Mouse (Mus musculus) thymus, adult 18-20 months (tissue): ENCODE results near the gene Lcmt2.
"Not testable (repeated sequence)": the region's sequence is repeated elsewhere in the genome, so short reads cannot be mapped to it uniquely, and the experiment has no call there.

Experiments used
- DNase-seq, 2 experiments: peaks; one replicate each; pipeline ENCODE4 v3.0.0; 2022; ENCODE audit warnings: mixed read lengths in 2 of 2

Gene Lcmt2

DNA sequence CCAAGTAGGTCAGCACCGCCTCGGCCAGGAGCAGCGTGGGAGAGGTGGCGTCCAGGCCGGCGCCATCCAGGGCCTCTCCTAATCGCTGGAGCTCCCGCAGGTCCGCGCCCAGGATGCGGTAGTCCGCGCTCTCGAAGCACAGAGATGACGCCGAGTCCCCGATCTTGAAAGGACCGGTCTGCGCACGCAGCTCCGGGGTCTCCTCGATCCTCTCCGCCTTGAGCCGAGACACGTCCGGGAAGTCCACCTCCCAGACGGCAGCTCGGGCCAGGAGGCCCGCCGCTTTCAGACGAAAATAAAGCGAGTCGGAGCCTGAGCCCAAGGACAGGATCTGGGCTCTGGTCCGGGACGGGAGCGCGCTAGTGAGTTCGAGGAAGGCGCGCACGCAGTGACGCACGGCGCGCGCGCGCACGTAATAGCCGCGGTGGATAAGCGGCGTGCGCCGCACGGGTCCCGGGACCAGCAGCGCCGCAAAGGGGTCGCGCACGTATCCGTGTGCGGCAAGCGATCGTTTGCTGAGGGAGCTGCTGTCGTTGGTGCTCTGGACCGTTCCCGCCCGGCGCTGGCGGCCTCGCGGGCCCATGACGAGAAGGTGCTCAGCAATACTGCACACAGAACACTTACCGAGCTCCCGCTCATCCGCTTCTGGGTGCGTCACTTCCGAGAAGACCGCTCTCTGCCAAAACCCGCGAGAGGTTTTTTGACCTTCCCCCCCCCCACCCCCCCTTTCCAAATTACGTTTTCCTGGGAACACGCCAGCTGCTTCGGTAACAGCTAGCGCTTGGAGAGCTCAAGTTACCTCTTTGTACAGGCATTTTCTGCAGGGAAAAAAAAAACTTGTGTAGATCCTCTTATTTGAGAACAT, at the start of gene Lcmt2, which contains the start of gene Adal:
TSS of gene Lcmt2 (minus strand) at position 636 of the 865 bp plus-strand sequence.
TSS of gene Adal (plus strand) at position 411 of the 865 bp plus-strand sequence.
- peak; percentile 77 to 80 for DNase-seq

DNA sequence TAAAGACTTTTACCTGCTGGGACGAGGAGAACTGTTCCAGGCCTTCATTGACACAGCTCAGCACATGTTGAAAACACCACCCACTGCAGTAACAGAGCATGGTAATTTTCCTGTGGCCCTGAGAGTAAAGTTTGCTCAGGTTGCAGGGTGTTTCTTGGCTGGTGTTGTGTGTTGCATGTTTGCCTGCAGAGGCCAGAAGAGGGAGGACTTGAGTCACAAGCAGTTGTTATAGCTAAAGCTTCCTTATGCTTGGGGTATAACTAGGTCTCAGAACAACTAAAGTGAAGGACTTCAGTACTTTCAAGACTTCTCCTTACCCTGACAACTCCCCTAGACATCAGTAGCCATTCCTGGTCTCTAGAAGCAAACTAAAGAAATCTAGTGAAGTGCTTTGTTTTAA, 48.1 kb upstream of the Lcmt2 start:
- no peak for DNase-seq

DNA sequence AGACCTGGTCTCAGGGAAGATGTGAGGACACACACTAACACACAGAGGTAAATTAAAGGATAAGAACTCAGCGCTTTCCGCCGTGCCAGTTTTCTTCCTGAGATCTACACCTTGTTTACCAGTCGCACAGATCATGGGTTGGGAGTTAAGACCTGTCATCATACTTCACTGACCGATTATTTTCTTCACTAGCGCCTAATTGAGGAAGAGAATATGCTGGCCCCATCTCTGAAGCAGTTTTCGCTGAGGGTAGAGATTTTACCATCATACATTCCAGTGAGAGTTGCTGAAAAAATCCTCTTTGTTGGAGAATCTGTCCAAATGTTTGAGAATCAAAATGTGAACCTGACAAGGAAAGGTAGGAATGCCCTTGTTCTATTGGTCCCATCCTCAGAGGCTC, 43.7 kb upstream of the Lcmt2 start:
- no peak for DNase-seq

DNA sequence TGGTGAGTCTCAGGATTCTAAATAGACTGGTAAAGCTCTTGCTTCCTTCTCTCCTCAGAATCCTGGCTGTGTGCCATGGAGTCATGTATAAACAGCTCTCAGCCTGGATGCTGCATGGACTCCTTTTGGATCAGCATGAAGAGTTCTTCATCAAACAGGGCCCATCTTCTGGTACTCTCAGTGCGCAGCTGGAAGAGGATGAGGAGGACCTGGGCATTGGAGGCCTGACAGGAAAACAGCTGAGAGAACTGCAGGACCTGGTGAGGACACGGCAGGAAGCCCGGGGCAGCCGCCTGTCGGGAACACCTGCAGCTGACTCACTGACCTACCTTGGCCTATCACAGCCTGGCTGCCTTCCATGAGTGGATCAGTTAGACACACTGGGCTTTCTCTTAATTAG, 43.0 kb upstream of the Lcmt2 start:
- no peak for DNase-seq

DNA sequence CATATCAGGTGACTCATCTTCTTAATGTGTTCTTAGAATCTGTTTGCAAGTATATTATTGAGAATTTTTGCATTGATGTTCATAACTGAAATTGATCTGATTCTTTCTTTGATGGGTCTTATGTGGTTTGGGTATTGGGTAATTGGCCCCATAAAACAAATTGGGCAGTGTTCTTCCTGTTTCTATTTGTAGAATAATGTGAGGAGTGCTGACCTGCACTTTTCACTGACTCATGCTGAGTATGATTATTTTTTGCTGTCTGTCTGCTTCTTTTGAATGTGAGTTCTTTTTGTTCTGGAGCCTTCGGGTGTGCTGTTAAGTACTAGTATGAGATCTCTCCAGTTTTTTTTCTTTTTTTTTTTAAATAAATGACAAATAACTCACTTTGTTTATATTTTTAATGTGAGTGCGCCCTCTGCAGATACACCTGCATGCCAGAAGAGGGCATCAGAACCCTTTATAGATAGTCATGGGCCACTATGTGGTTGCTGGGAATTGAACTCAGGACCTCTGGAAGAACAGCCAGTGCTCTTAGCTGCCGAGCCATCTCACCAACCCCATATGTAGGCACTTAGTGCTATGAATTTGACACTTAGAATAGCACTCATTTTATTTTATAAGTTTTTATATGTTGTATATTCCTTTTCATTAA, 38.5 kb upstream of the Lcmt2 start:
- DNase-seq = no peak

DNA sequence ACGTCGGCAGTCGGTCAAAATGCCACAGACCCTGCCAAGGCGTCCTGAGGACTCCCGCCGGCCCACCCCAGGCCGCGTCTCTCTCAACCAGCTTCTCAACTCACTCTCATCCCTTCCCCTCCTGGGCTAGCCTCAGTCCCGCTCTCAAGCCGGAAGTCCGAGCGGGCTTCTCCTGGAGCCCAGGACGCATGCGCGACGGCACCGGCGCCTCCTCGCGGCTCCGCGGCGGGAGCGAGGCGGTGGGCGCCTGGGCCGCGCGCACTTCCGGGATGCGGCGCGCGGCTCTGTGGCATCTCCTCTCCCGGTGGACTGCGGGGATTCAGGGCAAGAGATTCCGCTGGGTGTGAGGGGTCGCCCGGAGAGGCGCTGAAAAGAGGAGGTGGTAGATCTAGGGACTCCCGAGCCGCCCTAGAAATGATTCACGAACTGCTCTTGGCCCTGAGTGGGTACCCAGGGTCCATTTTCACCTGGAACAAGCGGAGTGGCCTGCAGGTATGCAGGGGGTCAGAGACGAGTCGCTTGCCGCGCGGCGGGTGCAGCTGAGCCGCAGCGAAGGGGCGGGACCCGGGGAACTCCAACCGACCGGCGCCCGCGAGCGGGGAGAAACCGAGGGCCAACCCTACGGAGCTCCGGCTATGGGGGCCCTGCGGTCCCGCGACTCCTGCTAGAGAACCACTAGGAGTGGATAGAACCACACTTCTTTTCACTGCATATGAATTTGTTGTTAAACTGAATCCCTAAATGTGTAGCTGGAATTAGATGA, 30.7 kb upstream of the Lcmt2 start, which contains the start of gene Zscan29:
TSS of gene Zscan29 (minus strand) at position 146 of the 763 bp plus-strand sequence.
- DNase-seq = peak; percentile 85 to 88

DNA sequence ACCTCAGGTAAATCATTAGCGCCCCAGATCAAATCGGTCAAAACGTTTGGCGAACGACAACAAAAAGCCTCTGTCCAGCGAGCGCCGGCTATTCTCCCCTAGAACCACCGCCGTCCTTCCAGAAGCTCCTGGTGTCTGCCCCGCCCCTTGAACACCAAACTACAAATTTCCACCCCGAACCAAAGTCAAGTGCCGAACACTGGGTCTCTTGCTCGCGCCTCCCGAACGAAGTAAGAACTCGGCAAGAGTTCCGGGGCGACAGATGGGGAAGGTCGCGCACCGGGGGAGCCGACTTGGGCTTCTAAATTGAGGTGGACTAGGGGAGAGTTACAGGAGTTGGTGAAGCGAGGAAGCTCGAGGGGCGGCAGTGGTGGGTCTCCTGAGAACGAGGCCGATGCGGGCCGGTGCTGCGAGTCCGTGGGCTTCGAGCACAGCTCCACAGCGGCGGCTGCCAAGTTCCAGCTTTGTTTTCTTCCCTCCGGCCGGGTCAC, 30.1 kb upstream of the Lcmt2 start, which contains the start of gene Tubgcp4:
TSS of gene Tubgcp4 (plus strand) at position 174 of the 491 bp plus-strand sequence.
- no peak for DNase-seq

DNA sequence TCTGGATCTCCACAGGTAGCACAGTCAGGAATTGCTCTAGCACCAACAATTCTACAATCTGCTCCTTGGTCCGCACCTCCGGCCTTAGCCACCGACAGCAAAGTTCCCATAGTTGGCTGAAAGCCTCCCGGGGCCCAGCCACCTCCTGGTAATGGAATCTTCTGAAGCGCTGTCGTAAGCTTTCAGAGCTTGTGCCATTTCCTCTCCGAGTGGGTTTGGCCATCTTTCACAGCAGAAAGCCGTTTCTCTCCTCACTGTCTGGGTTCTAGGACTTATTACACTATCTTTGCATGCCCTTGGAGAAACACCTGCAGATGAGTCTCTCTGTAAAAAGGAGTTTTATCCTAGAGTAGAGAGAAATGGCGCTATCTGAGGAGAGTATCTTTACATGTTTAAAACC, 29.4 kb upstream of the Lcmt2 start:
- peak; percentile 11 to 28 for DNase-seq

DNA sequence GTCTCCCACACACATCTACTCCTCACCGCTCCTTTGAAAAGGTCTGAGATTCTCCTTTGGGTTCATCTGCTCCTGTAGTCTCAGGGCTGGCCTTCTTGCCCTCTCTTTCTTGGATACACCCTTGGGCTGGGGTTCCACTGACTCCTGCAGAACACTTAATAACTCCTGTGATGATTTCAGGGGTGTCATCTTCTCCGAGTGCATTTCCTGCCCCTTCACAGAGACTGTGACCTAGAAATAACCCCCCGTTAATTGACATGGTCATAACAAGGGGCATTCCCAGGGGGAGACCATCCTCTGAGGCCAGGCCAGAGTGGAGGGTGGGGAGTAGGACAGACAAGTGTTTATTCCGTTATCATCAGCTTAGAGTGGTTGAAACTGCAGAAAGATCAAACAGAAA, 28.7 kb upstream of the Lcmt2 start:
- DNase-seq = no peak

DNA sequence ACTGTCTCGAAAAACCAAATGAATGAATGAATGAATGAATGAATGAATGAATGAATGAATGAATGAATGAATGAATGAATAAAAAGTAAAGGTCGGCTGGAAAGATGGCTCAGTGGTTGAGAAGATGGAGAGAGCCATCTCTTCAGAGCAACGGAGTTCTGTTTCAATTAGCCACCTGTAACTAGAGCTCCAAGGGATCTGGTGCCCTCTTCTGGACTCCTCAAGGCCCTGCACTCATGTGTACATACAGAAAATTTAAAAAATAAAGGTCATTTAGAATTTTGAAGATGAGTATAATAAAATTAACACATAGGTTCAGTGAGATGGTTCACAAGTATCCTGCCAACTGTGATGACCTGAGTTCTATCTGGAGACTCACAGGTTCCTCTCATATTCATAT, 12.6 kb upstream of the Lcmt2 start:
- no peak for DNase-seq

DNA sequence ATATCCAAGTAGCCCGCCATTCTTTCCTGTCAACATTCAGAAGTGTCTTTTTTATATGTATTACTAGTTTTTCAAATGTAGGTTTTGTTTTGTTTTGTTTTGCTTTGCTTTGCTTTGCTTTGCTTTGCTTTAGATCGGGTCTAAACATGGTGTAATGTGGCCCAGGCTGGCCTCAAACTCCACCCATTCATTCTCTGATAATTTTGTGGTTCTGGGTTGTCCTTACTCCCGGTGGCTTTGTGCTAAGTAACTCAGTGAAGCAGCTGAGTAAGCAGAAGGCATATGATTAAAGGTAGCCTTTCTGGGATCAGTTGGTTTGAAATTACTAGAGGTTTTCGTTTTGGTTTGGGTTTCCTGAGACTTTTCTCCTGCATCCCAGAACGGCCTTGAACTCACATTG, 9.2 kb upstream of the Lcmt2 start:
- no peak for DNase-seq

DNA sequence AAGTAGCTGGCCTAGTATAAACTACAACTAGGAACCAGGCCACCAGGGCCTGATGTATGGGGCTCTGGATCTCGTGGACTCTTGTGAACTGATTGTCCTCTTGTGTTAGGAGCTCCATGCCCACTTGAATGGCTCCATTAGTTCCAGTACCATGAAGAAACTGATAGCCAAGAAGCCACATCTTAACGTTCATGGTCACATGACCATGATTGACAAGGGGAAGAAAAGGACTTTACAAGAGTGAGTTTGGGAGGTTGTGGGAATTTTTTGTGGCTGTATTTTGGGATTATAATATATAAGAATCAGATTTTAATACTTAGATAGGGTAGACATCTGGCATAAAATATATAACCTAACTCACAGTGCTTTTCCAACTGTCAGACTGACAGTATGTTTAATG, 2.0 kb upstream of the Lcmt2 start:
- DNase-seq = no peak

DNA sequence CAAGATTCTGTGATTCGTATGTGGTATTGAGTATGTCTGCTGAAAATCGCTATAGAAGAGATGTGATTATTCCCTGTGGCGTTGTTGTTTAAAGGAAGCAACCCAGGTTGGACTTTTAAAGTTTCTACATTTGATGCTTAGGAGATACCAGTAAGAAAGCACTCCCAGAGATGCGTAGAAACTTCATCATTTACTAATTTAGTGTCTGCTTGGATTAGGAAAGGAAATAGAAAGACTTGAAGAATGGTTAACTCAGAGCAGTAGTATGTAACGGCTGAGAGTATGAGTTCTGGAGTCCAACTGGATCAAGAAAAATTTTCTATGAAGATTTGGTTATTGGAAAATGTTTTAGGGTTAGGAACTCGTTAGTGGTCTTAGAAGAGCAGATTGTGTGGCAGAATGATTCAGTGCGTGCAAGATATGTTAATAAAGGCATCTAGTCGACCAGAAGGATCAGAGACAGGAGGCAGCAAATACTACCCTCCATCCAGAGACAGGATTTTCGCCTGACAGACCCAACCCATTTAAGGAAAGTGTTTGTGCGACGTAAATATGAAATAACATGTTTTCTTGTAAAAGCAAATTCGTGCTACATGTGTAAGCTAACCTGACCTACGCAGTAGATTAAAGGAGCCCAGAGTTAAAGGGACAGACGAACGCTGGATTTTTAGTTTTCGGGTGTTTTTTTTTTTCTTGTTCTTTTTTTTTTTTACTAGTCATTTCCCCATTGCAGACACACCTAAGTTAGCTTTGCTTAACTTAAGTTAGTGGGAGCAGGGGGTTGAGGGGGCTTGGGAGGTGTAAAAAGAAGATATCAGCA, 973 bp upstream of the Lcmt2 start:
- DNase-seq = no peak

DNA sequence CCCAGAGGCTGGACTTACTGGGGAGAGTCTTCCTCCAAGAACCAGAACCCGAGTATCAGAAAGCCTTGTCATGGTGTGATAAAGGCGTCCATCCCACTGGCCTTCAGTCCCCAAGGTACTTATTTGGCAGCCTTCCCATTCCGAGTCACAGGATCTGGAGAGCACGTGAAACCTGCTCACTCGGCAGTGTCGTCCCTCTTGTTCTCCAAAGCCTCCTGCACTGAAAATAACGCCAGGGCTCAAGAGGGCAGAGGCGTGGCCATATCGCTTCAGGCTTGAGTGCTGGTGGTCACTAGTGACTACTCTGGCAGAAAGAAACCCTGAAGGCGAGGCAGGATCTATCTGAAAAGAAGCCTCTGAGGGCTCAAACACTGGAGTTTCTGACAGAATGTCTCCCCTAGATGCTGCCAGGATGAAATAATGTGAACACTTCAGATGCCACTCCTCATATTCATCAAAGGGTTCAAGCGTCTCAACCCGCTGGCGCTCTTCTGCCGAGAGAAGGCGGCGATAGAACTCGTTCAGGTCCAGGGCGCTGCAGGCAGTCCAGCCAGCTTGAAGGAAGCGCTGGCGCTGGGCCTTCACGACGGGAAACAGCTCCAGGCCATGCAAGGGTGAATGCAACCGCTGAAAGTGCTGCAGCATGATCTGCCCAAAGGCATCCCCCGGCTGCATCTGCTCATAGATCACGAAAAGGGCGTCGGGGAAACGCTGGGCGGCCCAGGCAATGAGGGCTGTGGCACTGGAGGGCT, 1.0 kb downstream of the Lcmt2 start:
- DNase-seq = peak; percentile 6 to 7

DNA sequence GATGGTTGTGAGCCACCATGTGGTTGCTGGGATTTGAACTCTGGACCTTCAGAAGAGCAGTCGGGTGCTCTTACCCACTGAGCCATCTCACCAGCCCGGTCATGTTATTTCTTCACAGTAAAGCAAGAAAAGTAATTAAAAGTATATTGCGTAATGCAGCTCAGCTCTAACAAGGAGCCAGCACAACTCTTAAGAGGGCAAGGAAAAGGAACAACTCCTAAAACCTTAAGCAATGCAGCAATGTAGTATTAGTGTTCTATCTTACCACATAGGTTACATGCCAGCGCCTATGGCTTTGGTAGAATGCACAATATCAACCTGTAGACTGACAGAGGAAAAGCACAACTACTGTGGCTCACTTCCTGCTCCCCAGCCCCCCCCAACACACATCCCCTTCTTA, 3.1 kb downstream of the Lcmt2 start:
- DNase-seq = no peak

DNA sequence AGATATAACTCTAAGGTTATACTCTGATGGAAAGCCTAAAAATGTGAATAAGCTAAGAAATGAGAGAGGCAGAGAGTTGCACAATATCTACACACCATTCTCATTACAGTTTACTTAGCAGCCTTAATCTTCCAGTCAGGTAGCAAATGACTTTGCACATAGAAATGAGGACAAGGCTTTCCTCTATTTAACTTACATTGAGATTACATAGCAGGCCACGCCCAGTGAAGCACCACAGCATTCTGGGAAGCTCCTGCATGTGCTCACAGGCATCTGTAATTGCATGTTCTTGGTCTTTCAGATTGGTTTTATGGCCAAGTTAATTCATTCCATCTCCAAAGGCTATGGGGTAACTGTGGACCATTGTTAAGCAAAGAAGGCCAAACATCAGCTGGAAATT, 7.6 kb downstream of the Lcmt2 start:
- DNase-seq = no peak

DNA sequence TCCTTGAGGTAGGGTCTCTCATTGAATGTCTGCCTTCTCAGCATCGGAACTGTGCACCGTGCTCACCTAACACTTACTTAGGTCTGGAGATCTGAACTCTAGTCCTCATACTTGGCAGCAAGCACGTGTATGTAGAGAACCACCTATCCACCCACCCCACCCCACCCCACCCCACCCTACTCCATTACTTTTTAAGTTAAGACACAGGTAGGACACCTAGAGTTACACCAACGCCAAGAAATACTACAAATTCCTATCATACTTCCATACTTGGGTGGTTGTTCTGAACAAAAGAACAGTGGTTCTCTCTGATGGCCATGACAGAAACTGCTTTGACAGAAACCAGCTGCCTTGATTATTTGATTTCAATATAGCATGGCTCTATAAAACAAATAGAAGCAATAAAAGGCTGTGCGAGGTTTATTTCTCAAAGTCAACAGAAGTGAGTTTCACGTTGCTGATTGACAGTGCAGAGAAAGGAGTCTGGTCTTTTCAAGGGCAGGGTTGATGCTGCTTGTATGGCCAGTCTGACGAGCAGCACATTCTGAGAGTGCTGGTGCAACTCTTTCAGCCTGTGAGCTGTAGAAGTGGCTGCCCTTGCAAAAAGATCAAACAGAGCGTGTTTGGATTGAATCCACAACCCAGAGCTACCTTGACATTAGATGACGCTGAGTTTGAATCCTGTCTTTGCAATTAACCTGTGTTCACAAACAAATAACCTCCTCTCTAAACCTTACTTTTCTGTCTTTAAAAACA, 11.4 kb downstream of the Lcmt2 start:
- DNase-seq = no peak

DNA sequence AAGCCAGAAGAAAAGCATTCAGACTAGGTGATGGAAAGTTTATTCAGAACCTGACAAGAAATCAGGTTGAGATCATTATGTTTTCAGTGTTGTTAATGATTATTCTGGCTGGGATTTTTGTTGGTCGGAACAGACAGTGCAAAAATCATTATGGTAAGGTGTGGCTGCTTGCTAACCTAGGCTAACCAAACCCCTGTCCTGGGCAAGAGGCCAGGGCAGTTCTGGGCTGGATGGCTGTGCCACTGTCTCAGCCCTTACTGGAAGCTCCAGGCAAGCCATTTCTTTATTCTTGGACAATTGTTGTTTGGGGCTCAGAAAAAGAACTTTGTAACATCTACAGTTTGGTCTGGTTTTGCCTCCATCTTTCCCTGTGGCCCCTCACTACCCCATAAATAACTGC, 12.9 kb downstream of the Lcmt2 start:
- DNase-seq = no peak

DNA sequence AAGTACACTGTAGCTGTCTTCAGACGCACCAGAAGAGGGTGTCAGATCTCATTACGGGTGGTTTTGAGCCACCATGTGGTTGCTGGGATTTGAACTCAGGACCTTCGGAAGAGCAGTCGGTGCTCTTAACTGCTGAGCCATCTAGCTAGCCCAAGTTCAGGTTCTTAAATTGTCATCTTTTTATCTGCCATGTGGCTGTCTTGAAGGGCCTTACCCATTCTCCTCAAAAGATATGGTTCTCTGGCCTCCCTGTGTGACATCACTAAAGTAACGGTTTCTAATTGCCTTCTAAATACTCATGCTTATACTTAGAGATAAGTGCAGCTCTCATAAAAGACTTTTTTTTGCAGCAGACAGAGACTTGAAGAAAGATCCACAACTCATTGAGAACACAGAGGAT, 14.2 kb downstream of the Lcmt2 start:
- DNase-seq = not testable (repeated sequence)

DNA sequence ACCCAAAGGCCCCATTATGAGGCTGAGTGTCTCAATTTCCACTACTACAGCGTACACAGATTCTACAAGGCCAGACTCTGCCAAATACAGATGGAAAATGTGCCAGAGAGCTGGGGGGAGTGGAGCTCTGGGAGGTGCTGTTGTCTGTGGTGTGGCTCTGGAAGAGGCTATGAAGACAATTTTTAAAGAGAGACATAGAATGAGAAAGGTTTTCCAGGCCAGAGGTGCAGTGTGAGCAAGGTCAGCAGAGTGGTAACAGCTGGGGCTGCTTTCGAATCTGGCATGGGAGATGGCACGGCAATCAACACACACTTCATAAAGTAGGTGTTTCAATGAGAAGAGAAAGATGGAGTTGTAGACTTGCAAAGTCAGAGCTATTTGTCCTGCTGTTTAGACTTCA, 21.2 kb downstream of the Lcmt2 start:
- DNase-seq = no peak

DNA sequence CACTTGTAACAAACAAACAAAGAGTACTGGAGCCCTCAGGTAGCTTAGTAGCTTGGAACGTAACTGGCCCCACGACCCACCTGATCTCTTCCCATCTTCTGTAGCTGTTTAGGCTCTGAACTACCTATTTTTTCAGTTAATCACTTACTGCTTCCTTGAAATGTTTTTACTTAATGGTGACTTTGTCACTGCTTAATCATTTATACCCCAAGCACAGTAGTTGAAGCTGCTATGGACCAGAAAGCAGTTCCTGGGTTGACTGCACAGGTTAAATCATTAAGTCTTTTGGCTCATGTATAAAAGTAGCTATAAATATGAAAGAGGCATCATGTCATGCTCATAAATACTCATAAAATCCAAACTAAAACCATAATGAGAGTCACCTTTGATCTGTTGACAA, 25.0 kb downstream of the Lcmt2 start:
- DNase-seq = no peak
